Comparison of ENCODE assay signal across 7 mouse cellular contexts in the genomic region with DNA sequence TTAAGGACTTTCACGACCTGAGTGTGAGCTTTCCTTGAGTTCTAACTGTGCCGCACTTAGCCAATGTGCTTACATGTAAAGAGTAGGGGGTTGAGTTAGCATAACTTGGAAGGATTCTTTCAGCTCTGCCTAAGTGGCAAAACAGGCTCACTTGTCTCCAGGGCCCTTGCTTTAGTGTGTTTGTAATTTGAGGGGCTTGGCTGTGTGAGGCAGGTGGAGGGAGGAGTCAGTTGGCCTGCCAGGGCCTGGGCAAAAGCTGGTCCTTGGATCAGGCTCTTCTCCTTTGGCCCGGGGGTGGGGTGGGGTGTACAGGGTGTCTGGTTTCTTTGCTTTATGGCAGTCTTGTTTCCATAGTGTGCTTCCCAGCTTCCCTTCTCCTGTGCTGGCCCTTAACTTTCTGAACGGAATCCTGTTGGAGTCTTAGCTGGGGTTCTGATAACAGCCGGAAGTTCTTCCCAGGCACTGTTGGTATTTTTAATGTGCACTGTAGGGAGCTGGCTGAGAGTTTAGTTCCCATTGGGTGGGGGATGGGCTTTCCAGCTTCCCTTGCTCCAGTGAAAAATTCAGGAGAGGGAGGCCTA. TPM values are rescaled to one million over a fixed set of nuclear protein-coding genes. Genes with fewer than 3 reads are reported as not detected.
A peak's percentile ranks its signal among the peaks of the same experiment; 100 is the strongest.
DNase-seq lines count a peak whose midpoint lies in the region; TF ChIP-seq lines count a peak whose summit lies in the region.

No protein-coding gene starts in this region.

- peak overlapping the region; percentile 60 for H3K4me3 ChIP-seq in lung, adult 2 months (replicated peaks; ENCODE audit: extremely low read depth, low read depth, low read length)

- no peak for TF ChIP-seq CTCF in lung, adult 2 months (IDR thresholded peaks at IDR 0.05; ENCODE audit: insufficient read depth, low read length)

- TF ChIP-seq POLR2A in lung, adult 2 months (IDR thresholded peaks at IDR 0.05; ENCODE audit: borderline replicate concordance, extremely low read depth, low read depth, low read length): 0 out of 2 replicates have a peak, but pooled peaks have one; percentile 15

- WGBS in lung, adult 2 months: 14% methylated on average over 5 of the region's 5 CpGs

- H3K4me1 ChIP-seq in lung, adult 2 months (ENCODE audit: control insufficient read depth, insufficient read depth, low read length): peaks cover 50% of the 10 kb centered on the region

- DNase-seq in adrenal gland, postnatal 25 days: peak; percentile 24
- peak; percentile 58 for DNase-seq in embryo, embryonic 10.5 days (ENCODE audit: low spot score)
- peak; percentile 65 for DNase-seq in heart, adult 8-10 months (ENCODE audit: low spot score)
- peak; percentile 61 for DNase-seq in kidney, adult 18-20 months
- peak; percentile 75 for DNase-seq in lung, adult 2 months
- peak; percentile 30 for DNase-seq in right cerebral cortex, postnatal 4 days
- no peak for DNase-seq in urinary bladder, postnatal 10 days (ENCODE audit: low spot score)

RNA-seq across cellular contexts. Expression of a gene that starts 11.5 kb away (rescaled TPM):
- 90.9 and 131 TPM in 2 replicates for total RNA-seq in adrenal gland, postnatal 25 days (2021)
- 100 to 1,000 TPM; 182 to 262 (median 217) TPM for total RNA-seq in heart, adult 8-10 months (2022)
- polyA plus RNA-seq in lung, adult 2 months (2012; rRNA removed): 242 and 274 TPM in 2 replicates

RNA-seq across cellular contexts. Expression of a gene that starts 49.8 kb away (rescaled TPM):
- total RNA-seq in adrenal gland, postnatal 25 days (2021): 51.5 and 63.3 TPM in 2 replicates
- total RNA-seq in heart, adult 8-10 months (2022): 10 to 100 TPM; 24.9 to 28.7 (median 26.5) TPM
- polyA plus RNA-seq in lung, adult 2 months (2012; rRNA removed): 16.0 and 18.4 TPM in 2 replicates
